Mouse (Mus musculus) thymus, adult 2 months (tissue): ENCODE measurements at regions not wholly inside any gene's neighbourhood (a gene's known extent, or its start where the extent isn't known, plus 50 kb on each side); places are given as distances from the start of the nearest gene placed in this dataset.

Experiments
- DNase-seq: peaks from one replicate; pipeline ENCODE4 v3.0.0; 2021
- H3K27ac ChIP-seq: fragments of 200-500 bp; 2 replicates; pipeline ENCODE4 v1.5.1; 2012; ENCODE audit warnings: low read length, control low read depth; ENCODE audit not compliant: control insufficient read depth, insufficient read depth
- H3K27me3 ChIP-seq: fragments of 200-500 bp; 2 replicates; pipeline ENCODE4 v1.6.1; 2012; ENCODE audit warnings: mild to moderate bottlenecking, low read length, moderate library complexity, mixed read lengths; ENCODE audit not compliant: control insufficient read depth, insufficient read depth
- H3K36me3 ChIP-seq: fragments of 200-500 bp; 2 replicates; pipeline ENCODE4 v1.6.1; 2012; ENCODE audit warnings: mild to moderate bottlenecking, low read length, moderate library complexity; ENCODE audit not compliant: control insufficient read depth, insufficient read depth
- H3K4me1 ChIP-seq: fragments of 200-500 bp; replicated peaks from 2 replicates; pipeline ENCODE4 v1.6.1; 2012; ENCODE audit warnings: low read length; ENCODE audit not compliant: control insufficient read depth, insufficient read depth
- H3K4me3 ChIP-seq: fragments of 200-500 bp; 2 replicates; pipeline ENCODE4 v1.5.1; 2012; ENCODE audit warnings: mild to moderate bottlenecking, low read length, control low read depth, moderate library complexity; ENCODE audit not compliant: control insufficient read depth, insufficient read depth
- CTCF ChIP-seq: fragments of 200-500 bp; IDR thresholded peaks from 2 replicates; pipeline ENCODE4 v1.5.1; 2012; ENCODE audit warnings: mild to moderate bottlenecking, control low read depth, low read length, moderate library complexity, borderline replicate concordance; ENCODE audit not compliant: control insufficient read depth, poor library complexity, insufficient read depth; ENCODE audit errors: extremely low read depth
- POLR2A ChIP-seq: fragments of 200-500 bp; IDR thresholded peaks from 2 replicates; pipeline ENCODE4 v1.6.1; 2012; ENCODE audit warnings: mild to moderate bottlenecking, low read length, control low read depth, moderate library complexity; ENCODE audit not compliant: control insufficient read depth, poor library complexity, insufficient read depth; ENCODE audit errors: extremely low read depth
- WGBS: fragments of 180-500 bp; shearing (Covaris S2); methylation state at CpG from one replicate; pipeline ENCODE4 v1.1.7; 2018; 5-methylcytosine and 5-hydroxymethylcytosine counted together

DNA sequence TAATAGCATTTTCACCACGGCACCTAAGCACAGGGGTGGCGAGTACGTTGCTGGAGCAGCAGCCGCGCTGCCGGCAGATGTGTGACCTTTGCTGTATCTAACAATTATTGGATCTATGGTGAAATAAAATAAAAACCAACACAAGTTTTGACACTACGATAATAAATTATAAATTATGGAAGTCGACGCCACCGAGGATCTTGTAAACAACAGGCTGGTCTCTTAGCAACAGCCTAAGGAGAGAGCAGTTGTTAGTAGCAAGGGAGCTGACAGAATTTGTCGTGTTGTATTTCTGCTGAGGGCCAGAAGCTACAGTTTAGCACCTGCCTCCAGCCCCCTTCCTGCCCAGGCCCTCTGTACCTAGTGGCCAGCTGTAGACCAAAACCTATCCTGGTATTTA, 535.8 kb upstream of the 3110018I06Rik start:
- no peaks in the 10 kb centered on the region for H3K36me3 ChIP-seq
- DNase-seq: no peak
- no peak overlapping the region for H3K4me3 ChIP-seq
- no peak for TF ChIP-seq CTCF
- TF ChIP-seq POLR2A: no peak
- H3K27me3 ChIP-seq: no peaks in the 10 kb centered on the region
- H3K27ac ChIP-seq: no peak overlapping the region
- H3K4me1 ChIP-seq: no peaks in the 10 kb centered on the region
- WGBS: 95% methylated on average over 11 of the region's 11 CpGs

DNA sequence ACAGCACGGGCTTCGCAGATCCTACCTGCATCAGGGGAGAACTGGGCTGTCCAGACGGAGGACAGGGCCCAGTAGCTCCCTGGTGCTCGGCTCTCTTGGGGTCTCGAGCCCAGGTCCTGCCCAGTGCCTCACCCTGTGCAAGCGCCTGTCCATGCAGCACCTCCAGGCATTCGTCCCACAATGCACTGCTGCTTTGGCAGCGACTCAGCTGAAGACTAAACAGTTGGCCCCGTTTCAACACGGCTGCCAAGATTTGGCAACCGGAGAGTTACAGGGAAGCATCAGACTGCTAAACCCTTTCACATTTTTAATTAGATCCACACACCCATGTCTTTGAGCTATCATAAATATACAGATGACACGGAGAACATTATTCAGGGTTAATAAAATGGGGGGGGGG, 532.7 kb upstream of the 3110018I06Rik start:
- DNase-seq: no peak
- Histone ChIP-seq H3K36me3 (no peaks in the 10 kb centered on the region), H3K27ac (no peak overlapping the region), H3K27me3 (no peaks in the 10 kb centered on the region), H3K4me3 (no peak overlapping the region), H3K4me1 (no peaks in the 10 kb centered on the region)
- 86% methylated on average over 12 of the region's 12 CpGs for WGBS
- TF ChIP-seq POLR2A (no peak), CTCF (no peak)

DNA sequence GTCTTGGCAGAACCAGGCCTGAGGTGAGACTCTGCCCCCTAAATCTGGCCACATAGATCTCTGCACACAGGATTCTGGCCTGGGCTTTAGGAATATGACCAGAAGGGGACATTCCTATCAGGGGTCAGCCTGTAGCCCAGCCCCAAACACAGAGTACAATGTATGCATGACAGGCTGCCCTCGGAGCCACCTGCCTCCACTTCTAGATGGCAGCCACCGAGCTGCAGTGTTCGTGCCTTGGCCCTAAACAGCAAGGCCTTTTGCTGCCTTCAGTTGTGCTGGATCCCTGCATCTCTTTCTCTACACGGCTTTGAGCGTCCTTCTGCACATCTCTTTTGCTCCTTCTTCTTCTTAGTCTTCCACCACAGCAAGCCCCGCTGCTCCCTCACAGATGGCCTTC, 532.2 kb upstream of the 3110018I06Rik start:
- 94% methylated on average over 6 of the region's 6 CpGs for WGBS
- TF ChIP-seq POLR2A (no peak), CTCF (no peak)
- no peak for DNase-seq
- Histone ChIP-seq H3K27me3 (no peaks in the 10 kb centered on the region), H3K4me3 (no peak overlapping the region), H3K36me3 (no peaks in the 10 kb centered on the region), H3K4me1 (no peaks in the 10 kb centered on the region), H3K27ac (no peak overlapping the region)

DNA sequence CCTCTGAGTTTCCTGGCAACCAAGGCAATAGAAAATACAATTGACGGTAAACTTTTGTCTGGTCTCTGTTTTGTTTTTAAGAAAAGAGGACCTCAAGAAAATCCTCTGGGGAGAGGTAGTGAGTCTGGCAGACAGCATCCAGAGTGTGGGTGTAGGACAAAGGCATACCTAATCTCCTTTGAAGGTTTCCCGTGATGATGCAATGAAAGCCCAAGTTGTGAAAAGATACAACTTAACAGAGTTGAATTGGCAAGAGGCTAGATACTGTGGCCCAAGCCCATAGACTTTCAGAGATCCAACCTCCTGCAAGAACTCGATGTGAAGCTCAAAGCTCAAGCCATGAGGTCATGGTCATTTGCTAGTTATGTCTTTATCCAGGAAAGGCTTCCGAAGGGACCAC, 526.4 kb upstream of the 3110018I06Rik start:
- Histone ChIP-seq H3K27me3 (no peaks in the 10 kb centered on the region), H3K4me1 (no peaks in the 10 kb centered on the region), H3K4me3 (no peak overlapping the region), H3K27ac (no peak overlapping the region), H3K36me3 (no peaks in the 10 kb centered on the region)
- TF ChIP-seq POLR2A: no peak
- WGBS: 88% methylated on average over 4 of the region's 4 CpGs
- DNase-seq: no peak

DNA sequence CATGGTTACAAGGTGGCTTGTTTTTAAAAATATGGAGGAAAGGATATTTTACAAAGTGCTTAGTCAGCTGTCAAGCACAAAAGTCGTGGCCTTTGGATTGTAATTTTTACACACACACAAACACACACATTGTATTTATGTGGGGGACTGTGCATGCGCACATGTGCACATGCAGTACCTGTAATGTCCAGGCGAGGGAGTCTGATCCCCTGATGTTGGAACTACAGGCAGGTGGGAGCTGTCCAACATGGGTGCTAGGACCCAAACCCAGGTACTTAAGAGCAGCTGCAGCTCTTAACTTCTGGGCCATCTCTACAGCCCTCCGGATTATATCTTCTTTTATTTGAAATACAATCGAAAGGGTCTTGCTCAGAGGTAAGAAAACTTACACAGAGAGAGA, 524.7 kb upstream of the 3110018I06Rik start:
- no peak overlapping the region for H3K4me3 ChIP-seq
- H3K36me3 ChIP-seq: no peaks in the 10 kb centered on the region
- H3K27me3 ChIP-seq: no peaks in the 10 kb centered on the region
- 72% methylated on average over 5 of the region's 5 CpGs for WGBS
- TF ChIP-seq POLR2A: no peak
- TF ChIP-seq CTCF: peak; percentile 53; the same call in 1 of the 2 replicates
- DNase-seq: peak; percentile 44
- no peaks in the 10 kb centered on the region; the same call in 1 of the 2 replicates for H3K4me1 ChIP-seq
- H3K27ac ChIP-seq: no peak overlapping the region

DNA sequence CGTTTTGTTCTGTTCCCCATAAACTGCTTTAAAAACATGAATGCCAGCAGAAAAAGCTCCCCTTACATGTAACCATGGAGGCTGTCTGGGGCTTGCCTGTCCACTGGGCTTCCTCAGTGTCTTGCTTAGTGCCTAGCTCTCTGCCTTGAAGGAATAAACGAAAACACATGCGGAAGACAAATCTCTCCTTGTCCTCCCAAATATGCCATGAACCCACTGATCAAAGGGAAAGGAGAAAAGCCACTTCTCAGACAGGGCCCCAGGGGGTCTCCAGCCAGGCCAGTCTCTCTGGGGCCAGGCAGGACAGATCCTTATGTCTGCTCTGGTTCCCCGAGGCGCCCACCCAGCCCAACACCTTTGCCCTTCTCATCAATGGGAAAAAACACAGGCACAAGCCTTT, 518.6 kb upstream of the 3110018I06Rik start:
- Histone ChIP-seq H3K36me3 (no peaks in the 10 kb centered on the region), H3K4me1 (no peaks in the 10 kb centered on the region; the same call in 1 of the 2 replicates), H3K4me3 (no peak overlapping the region), H3K27me3 (no peaks in the 10 kb centered on the region), H3K27ac (no peak overlapping the region)
- WGBS: 88% methylated on average over 5 of the region's 5 CpGs
- DNase-seq: no peak
- TF ChIP-seq CTCF: no peak
- no peak for TF ChIP-seq POLR2A

DNA sequence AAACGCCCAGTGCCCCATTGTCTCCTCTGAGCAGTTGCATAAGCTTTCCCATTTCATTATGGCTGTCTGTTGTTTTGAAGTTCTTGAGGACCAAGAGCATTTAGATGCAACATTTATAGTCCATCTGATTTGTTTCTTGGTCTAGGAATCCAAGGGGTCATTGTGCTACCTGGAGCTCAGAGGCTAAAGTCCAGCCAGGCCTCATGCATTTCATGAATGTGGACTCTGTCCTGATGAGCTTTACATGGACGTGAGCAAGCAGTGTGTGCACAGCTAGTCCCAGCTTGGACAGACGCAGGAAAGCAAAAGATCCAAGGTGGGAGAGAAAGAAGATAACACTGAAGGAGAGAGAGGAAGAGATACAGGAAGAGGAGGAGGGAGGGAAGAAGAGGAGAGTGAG, 496.0 kb upstream of the 3110018I06Rik start:
- no peak for DNase-seq
- TF ChIP-seq POLR2A (no peak), CTCF (no peak)
- Histone ChIP-seq H3K4me3 (no peak overlapping the region), H3K4me1 (peaks cover 15% of the 10 kb centered on the region), H3K36me3 (no peaks in the 10 kb centered on the region), H3K27ac (no peak overlapping the region), H3K27me3 (no peaks in the 10 kb centered on the region)
- WGBS: 83% methylated on average over 3 of the region's 3 CpGs
